Mouse (Mus musculus) hindbrain, embryonic 16.5 days (tissue): ENCODE results near the gene Lgr4. TPM values are rescaled to one million over a fixed set of nuclear protein-coding genes. Genes with fewer than 3 reads are reported as not detected.
A peak's percentile ranks its signal among the peaks of the same experiment; 100 is the strongest.

Source experiments
- ATAC-seq: fragments of 200-750 bp; cut with Nextera tagmentation; 2 replicates; pipeline ENCODE4 v1.8.0; 2017; ENCODE audit warnings: moderate TSS enrichment, moderate library complexity
- H3K27ac ChIP-seq: fragments of 300-500 bp; sonication (generic); 2 replicates; pipeline ENCODE4 v1.5.1; 2014; ENCODE audit warnings: low read depth, mild to moderate bottlenecking, control low read depth, low read length, moderate library complexity
- H3K27me3 ChIP-seq: fragments of 300-500 bp; sonication (generic); replicated peaks from 2 replicates; pipeline ENCODE4 v1.6.1; 2014; ENCODE audit warnings: low read length; ENCODE audit not compliant: control insufficient read depth, insufficient read depth
- H3K36me3 ChIP-seq: fragments of 300-500 bp; sonication (generic); 2 replicates; pipeline ENCODE4 v1.6.1; 2014; ENCODE audit warnings: mild to moderate bottlenecking, low read length, moderate library complexity, mixed read lengths; ENCODE audit not compliant: control insufficient read depth, insufficient read depth
- H3K4me1 ChIP-seq: fragments of 300-500 bp; sonication (generic); 2 replicates; pipeline ENCODE4 v1.6.1; 2014; ENCODE audit warnings: low read depth, low read length; ENCODE audit not compliant: control insufficient read depth, insufficient read depth
- H3K4me2 ChIP-seq: fragments of 300-500 bp; sonication (generic); 2 replicates; pipeline ENCODE4 v1.6.1; 2014; ENCODE audit warnings: mild to moderate bottlenecking, low read length, control low read depth, moderate library complexity
- H3K4me3 ChIP-seq: fragments of 300-500 bp; sonication (generic); 2 replicates; pipeline ENCODE4 v1.5.1; 2014; ENCODE audit warnings: mild to moderate bottlenecking, low read length, control low read depth, moderate library complexity
- H3K9ac ChIP-seq: fragments of 300-500 bp; sonication (generic); 2 replicates; pipeline ENCODE4 v1.6.1; 2014; ENCODE audit warnings: low read depth, mild to moderate bottlenecking, control low read depth, low read length, moderate library complexity
- H3K9me3 ChIP-seq: fragments of 300-500 bp; sonication (generic); 2 replicates; pipeline ENCODE4 v1.6.1; 2014; ENCODE audit warnings: mild to moderate bottlenecking, low read length, moderate library complexity; ENCODE audit not compliant: control insufficient read depth
- WGBS: fragments of 180-500 bp; shearing (Covaris S2); extraction: QIAGEN DNeasy Blood & Tissue Kit; methylation state at CpG from one replicate; pipeline ENCODE4 v1.1.7; 2014; 5-methylcytosine and 5-hydroxymethylcytosine counted together
- polyA plus RNA-seq: library from polyadenylated mRNA; unstranded; fragments of >200 nt; fragmentation: Nextera tagmentation; extraction: Ambion mirVana; gene quantifications from 2 replicates; pipeline ENCODE4 v1.2.1, GENCODE M21; 2015

Gene Lgr4
- polyA plus RNA-seq, 1 experiment from 2014 or later = 7.0 TPM

DNA sequence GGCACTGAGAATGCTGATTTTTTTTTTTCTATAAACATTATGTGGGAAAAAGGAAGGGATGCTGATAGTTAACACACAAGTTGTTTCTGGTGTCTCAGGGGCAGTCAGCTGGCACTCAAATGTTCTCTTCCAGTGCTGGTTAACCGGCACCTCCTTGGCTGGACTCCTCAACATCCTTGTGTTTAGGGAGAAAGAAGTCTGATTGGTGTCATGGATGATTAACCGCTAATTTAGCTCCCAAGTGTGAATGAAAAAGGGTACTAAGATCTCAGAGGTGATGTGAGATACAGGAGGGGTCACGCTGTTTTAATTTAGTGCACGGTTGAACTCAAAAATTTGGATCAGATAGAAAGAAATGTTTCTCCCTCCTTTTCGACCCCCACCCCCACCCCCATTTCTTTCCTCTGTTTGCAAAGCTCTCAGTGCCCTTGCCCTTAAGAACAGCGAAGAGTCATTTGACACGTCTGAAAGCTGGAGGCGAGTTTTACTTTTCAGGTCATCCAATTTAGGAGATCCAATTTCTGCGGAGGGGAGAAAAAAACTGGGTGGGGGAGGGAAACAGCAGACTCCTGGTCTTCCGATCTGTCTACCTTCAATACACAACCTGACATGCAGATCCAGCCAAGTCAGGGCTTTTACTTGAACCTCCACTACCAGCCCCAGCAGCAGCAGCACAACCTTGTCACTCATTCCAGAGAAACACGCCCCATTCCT, 508 bp upstream of the Lgr4 start:
- H3K27ac ChIP-seq = no peak overlapping the region
- H3K4me1 ChIP-seq = peaks cover 24% of the 10 kb centered on the region
- H3K4me3 ChIP-seq = peak overlapping the region; percentile 81
- H3K9ac ChIP-seq = no peak overlapping the region
- ATAC-seq = no peak
- H3K27me3 ChIP-seq = no peaks in the 10 kb centered on the region
- peak overlapping the region; percentile 81 for H3K4me2 ChIP-seq
- H3K36me3 ChIP-seq = no peaks in the 10 kb centered on the region
- 4% methylated on average over 11 of the region's 11 CpGs for WGBS
- no peaks in the 10 kb centered on the region for H3K9me3 ChIP-seq

DNA sequence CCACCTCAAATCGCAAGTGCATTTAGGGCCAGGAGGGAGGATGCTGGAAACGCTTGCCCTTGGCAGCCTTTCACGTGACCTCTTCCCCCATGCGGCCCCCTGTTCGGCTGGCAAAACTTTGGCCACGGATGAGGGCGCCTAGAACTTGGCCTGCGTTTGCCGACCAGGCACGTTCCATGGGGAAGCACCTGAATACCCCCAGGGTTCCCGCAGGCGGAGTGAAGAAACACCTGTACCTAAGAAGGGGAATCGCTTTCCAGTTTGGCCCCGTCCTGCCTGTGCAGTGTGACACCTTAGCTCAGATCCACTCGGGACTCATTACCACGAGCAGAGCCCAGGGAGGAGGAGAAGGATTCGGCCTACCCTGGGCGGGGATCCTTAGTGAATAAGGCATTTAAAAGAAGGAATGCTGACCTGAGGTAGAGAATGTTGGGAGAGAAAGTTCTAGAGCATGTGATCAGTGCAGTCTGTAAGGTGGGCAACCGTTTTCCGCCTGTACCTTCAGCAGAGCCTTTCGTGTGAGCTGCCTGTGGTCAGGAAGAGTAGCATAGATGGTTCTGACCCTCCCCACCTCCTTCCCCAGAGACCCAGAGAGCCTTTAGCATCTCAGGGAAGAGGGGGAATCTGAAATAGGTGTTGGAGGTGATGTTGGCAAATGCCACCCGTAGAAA, 1.3 kb downstream of the Lgr4 start:
- H3K4me3 ChIP-seq = peak overlapping the region; percentile 81
- H3K36me3 ChIP-seq = no peaks in the 10 kb centered on the region
- WGBS = 7% methylated on average over 22 of the region's 22 CpGs
- no peak overlapping the region for H3K27ac ChIP-seq
- H3K4me2 ChIP-seq = peak overlapping the region; percentile 81
- no peak for ATAC-seq
- peaks cover 24% of the 10 kb centered on the region for H3K4me1 ChIP-seq
- H3K9ac ChIP-seq = peak overlapping the region; percentile 96
- no peaks in the 10 kb centered on the region for H3K9me3 ChIP-seq
- H3K27me3 ChIP-seq = no peaks in the 10 kb centered on the region

- H3K4me3 ChIP-seq = peak overlapping the region; percentile 14
- 69% methylated on average over 7 of the region's 7 CpGs for WGBS
- H3K4me1 ChIP-seq = peaks cover 24% of the 10 kb centered on the region
- peak overlapping the region; percentile 81 for H3K4me2 ChIP-seq
- no peak overlapping the region for H3K9ac ChIP-seq
- no peaks in the 10 kb centered on the region for H3K9me3 ChIP-seq
- H3K27me3 ChIP-seq = no peaks in the 10 kb centered on the region
- no peak for ATAC-seq
- H3K27ac ChIP-seq = no peak overlapping the region
- H3K36me3 ChIP-seq = no peaks in the 10 kb centered on the region
Measured at GRCm38 (mm10) chr2:109920471-109920870, 3.0 kb downstream of the Lgr4 start.

GRCm38 (mm10) chr2:109921298-109922035, 4.0 kb downstream of the Lgr4 start:
- ATAC-seq = no peak
- Histone ChIP-seq H3K4me1 (peaks cover 24% of the 10 kb centered on the region), H3K4me2 (no peak overlapping the region), H3K9ac (no peak overlapping the region), H3K27me3 (no peaks in the 10 kb centered on the region), H3K9me3 (no peaks in the 10 kb centered on the region), H3K4me3 (no peak overlapping the region), H3K27ac (no peak overlapping the region), H3K36me3 (no peaks in the 10 kb centered on the region)
- 64% methylated on average over 8 of the region's 8 CpGs for WGBS

DNA sequence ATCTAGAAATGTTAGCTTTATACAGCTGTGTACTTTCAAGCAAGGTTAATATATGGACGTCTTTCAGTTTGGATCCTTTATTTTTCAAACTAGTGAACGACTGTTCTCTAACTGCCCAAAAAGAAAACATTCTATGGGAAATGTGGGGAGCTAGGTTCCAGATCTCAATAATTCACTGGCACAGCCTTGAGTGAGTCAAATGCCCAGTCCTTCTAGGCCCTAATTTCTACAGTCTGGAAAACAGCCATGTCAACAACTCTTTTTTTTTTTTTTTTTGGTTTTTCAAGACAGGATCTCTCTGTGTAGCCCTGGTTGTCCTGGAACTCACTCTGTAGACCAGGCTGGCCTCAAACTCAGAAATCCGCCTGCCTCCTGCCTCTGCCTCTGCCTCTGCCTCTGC, 4.9 kb downstream of the Lgr4 start:
- H3K4me2 ChIP-seq = no peak overlapping the region
- 92% methylated on average over 3 of the region's 3 CpGs for WGBS
- no peak overlapping the region for H3K4me3 ChIP-seq
- ATAC-seq = no peak
- no peaks in the 10 kb centered on the region for H3K36me3 ChIP-seq
- no peaks in the 10 kb centered on the region for H3K9me3 ChIP-seq
- H3K27me3 ChIP-seq = no peaks in the 10 kb centered on the region
- no peak overlapping the region for H3K9ac ChIP-seq
- no peak overlapping the region for H3K27ac ChIP-seq
- peaks cover 24% of the 10 kb centered on the region for H3K4me1 ChIP-seq

DNA sequence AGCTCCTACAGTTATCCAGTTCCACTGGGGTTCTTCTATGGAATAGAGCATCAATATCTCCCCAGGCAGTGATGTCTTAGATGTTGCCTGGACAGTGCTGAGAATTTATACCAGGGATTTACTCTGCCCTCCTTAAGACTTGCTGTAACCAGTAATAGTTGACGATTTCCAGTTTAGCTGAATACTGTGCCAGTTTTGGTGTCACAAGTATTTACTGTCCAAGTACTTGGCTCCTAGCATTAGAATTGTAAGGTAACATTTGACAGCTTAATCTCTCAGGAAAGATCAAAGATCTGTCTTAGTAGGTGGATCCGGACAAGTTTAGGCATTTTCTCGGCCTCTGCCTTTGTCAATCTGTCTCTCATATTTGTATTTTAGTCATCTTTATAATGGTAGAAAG, 5.6 kb downstream of the Lgr4 start:
- H3K4me2 ChIP-seq = no peak overlapping the region
- no peak for ATAC-seq
- H3K36me3 ChIP-seq = no peaks in the 10 kb centered on the region
- 66% methylated on average over 3 of the region's 3 CpGs for WGBS
- no peaks in the 10 kb centered on the region for H3K27me3 ChIP-seq
- H3K4me1 ChIP-seq = peaks cover 24% of the 10 kb centered on the region
- H3K27ac ChIP-seq = no peak overlapping the region
- H3K4me3 ChIP-seq = no peak overlapping the region
- no peaks in the 10 kb centered on the region for H3K9me3 ChIP-seq
- no peak overlapping the region for H3K9ac ChIP-seq

DNA sequence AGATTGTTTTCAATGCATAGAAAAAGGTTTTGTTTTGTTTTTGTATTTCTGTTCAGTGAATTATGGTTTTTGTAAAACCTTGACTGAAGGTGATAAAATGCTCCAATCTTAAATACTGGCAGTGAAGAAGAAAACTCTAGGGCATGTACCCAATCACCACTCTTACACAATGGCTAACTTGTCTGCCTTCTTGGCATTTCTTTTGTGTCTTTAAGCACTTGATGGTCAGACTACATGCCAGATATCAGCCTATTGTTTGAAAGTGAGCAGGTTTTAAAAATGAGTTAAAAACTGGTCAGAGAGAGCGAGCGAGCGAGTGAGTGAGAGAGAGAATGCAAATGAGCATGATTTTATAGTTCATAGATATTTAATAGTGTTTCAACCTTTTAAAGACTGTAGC, 6.5 kb downstream of the Lgr4 start:
- Histone ChIP-seq H3K4me1 (peaks cover 17% of the 10 kb centered on the region), H3K27me3 (no peaks in the 10 kb centered on the region), H3K4me3 (no peak overlapping the region), H3K36me3 (no peaks in the 10 kb centered on the region), H3K9me3 (no peaks in the 10 kb centered on the region), H3K27ac (no peak overlapping the region), H3K9ac (no peak overlapping the region), H3K4me2 (no peak overlapping the region)
- 66% methylated on average over 3 of the region's 3 CpGs for WGBS
- no peak for ATAC-seq

- H3K9ac ChIP-seq = no peak overlapping the region
- no peaks in the 10 kb centered on the region for H3K9me3 ChIP-seq
- H3K27ac ChIP-seq = no peak overlapping the region
- H3K4me3 ChIP-seq = no peak overlapping the region
- 88% methylated on average over 4 of the region's 4 CpGs for WGBS
- H3K4me1 ChIP-seq = no peaks in the 10 kb centered on the region
- H3K27me3 ChIP-seq = no peaks in the 10 kb centered on the region
- no peaks in the 10 kb centered on the region for H3K36me3 ChIP-seq
- ATAC-seq = no peak
- H3K4me2 ChIP-seq = no peak overlapping the region
Measured at GRCm38 (mm10) chr2:109926984-109927383, 9.5 kb downstream of the Lgr4 start.

DNA sequence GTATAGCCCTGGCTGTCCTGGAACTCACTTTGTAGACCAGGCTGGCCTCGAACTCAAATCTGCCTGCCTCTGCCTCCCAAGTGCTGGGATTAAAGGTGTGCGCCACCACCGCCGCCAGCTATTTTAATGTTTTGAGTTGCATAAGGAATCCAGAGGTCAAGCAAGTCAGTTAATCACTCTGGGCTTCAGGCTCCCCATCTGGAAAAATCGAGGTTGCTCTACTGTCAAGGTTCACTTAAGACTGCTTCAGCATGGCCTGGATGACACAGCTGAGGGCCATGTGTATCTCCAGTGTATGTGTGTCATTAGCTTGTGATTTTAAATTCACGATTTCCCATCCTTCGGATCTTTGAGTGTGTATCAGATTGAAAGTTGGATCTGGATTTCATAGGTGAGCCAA, 10.0 kb downstream of the Lgr4 start:
- Histone ChIP-seq H3K4me1 (no peaks in the 10 kb centered on the region), H3K36me3 (no peaks in the 10 kb centered on the region), H3K9ac (no peak overlapping the region), H3K27ac (no peak overlapping the region), H3K4me2 (no peak overlapping the region), H3K27me3 (no peaks in the 10 kb centered on the region), H3K9me3 (no peaks in the 10 kb centered on the region), H3K4me3 (no peak overlapping the region)
- WGBS = 87% methylated on average over 7 of the region's 7 CpGs
- peak; percentile 13; the same call in 1 of the 2 replicates for ATAC-seq
